Mouse (Mus musculus) subcutaneous adipose tissue, adult 2 months (tissue): ENCODE measurements around the gene Glrx. TPM values are rescaled to one million over a fixed set of nuclear protein-coding genes. Genes with fewer than 3 reads are reported as not detected.

ENCODE experiments used
- polyA plus RNA-seq: library from polyadenylated mRNA; depleted of rRNA; stranded (reverse); fragments of >200 nt; gene quantifications from 2 replicates; pipeline ENCODE4 v1.2.3, GENCODE M21; 2012; ENCODE audit warnings: low replicate concordance; rRNA removed

The Glrx gene
- 36.8 and 41.7 TPM in 2 replicates for polyA plus RNA-seq

DNA sequence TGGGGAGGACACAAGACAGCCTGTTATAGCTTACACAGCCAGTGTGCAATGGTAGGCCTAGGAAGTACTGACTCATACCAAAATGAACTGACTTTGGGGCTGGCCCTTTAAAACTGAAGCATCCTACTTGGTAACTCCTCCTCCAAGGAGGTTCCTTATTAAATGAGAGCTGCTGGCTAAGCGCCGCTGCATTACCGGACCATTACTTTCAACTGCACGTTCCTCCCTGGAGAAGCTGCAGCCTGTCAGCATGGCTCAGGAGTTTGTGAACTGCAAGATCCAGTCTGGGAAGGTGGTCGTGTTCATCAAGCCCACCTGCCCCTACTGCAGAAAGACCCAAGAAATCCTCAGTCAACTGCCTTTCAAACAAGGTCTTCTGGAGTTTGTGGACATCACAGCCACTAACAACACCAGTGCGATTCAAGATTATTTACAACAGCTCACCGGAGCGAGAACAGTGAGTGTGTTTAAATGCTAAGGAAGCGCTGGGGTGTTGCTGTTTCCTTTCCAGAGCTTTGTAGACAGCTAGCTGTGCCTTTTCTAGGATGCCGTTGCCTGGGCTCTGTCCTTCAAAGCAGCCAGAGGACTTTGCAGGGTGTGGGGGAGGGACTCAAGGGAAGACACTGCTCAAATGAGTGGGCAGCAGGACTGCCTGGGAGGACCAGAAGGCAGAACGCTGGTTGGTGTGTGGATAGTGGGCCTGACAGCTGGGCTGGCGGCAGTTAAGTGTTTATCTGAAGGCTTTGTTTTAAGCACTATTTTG, at the start of gene Glrx:
TSS of gene Glrx (plus strand) at position 150 of the 763 bp plus-strand sequence.

Other genes starting within 250 kb of the Glrx start
- 3.3 and 8.9 TPM in 2 replicates for gene Ell2, start 133.1 kb upstream of the Glrx start, polyA plus RNA-seq
- gene Rhobtb3, start 104.1 kb downstream of the Glrx start, polyA plus RNA-seq, result 5.2 and 16.2 TPM in 2 replicates
- gene Spata9, start 127.3 kb downstream of the Glrx start, polyA plus RNA-seq, result not detected in 2 replicates
- 8.1 and 8.9 TPM in 2 replicates for gene Rfesd, start 178.9 kb downstream of the Glrx start, polyA plus RNA-seq
- 0.15 TPM in 1 of 2 replicates, not detected in the other for gene Gpr150, start 217.1 kb downstream of the Glrx start, polyA plus RNA-seq